Mouse (Mus musculus) bone marrow, adult 2 months (tissue): Measurements from ENCODE around the gene Vamp8.

Experiments
- CTCF ChIP-seq: fragments of 200-500 bp; IDR thresholded peaks from 2 replicates; pipeline ENCODE4 v1.5.1; 2011; ENCODE audit warnings: low read length, control low read depth; ENCODE audit not compliant: control insufficient read depth, insufficient read depth
- POLR2A ChIP-seq: fragments of 200-500 bp; IDR thresholded peaks from 2 replicates; pipeline ENCODE4 v1.6.1; 2011; ENCODE audit warnings: low read depth, mild to moderate bottlenecking, control low read depth, low read length, borderline replicate concordance; ENCODE audit not compliant: control insufficient read depth

DNA sequence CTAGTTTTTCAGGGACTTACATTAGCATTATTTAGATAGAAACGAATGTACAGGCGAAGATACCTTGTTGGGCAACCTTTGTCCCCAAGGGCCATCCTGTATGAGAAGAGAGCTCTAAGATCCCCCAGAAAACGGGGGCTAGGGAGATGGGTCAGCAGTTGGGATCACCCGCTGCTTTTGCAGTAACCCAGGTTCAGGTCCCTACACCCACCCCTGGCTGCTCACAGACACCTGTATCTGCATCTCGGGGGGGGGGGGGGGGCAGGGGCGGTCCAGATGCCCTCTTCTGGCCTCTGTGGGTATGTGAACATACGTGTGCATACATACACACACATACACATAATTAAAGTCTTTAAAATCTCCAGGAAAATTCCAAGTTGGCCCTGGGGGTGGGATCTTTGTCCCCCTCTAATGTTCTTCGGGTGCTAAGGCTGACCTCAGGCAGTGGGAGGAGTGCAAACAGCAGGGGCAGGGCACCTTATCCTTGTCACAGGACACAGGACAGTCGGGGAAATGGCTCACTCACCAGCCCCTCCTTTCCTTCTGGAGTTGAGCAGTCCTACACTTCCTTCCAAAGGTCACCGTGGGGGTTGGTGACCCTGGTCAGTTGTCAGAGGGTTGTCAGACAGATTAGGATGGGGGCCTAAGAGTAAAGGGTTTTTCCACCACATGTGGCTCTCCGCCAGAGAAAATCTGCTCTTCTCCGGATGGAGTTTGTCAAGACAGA, 455 bp upstream of the Vamp8 start:
- no peak for TF ChIP-seq POLR2A
- TF ChIP-seq CTCF = no peak
